Mouse (Mus musculus) kidney, postnatal 0 days (tissue): Measurements from ENCODE around the gene Olfr777. TPM values are rescaled to one million over a fixed set of nuclear protein-coding genes. Genes with fewer than 3 reads are reported as not detected.

ENCODE experiments used
- ATAC-seq: fragments of 200-750 bp; cut with Nextera tagmentation; replicated peaks from 2 replicates; pipeline ENCODE4 v1.8.0; 2017; ENCODE audit warnings: low read depth, moderate number of reproducible peaks, moderate TSS enrichment, moderate library complexity; ENCODE audit not compliant: low FRiP score
- DNase-seq: peaks from one replicate; pipeline ENCODE4 v3.0.0-alpha.2; 2016; ENCODE audit warnings: low spot score
- H3K27ac ChIP-seq: fragments of 300-500 bp; sonication (generic); 2 replicates; pipeline ENCODE4 v1.5.1; 2014; ENCODE audit warnings: mild to moderate bottlenecking
- H3K27me3 ChIP-seq: fragments of 300-500 bp; sonication (generic); 2 replicates; pipeline ENCODE4 v1.6.1; 2014; ENCODE audit warnings: low read length, mixed read lengths; ENCODE audit not compliant: insufficient read depth
- H3K36me3 ChIP-seq: fragments of 300-500 bp; sonication (generic); 2 replicates; pipeline ENCODE4 v1.6.1; 2014; ENCODE audit warnings: low read length, mixed read lengths; ENCODE audit not compliant: insufficient read depth
- H3K4me1 ChIP-seq: fragments of 300-500 bp; sonication (generic); replicated peaks from 2 replicates; pipeline ENCODE4 v1.6.1; 2014; ENCODE audit warnings: antibody characterized with exemption, low read length, mixed read lengths; ENCODE audit not compliant: insufficient read depth
- H3K4me2 ChIP-seq: fragments of 300-500 bp; sonication (generic); 2 replicates; pipeline ENCODE4 v1.6.1; 2014; ENCODE audit warnings: mild to moderate bottlenecking, low read length, moderate library complexity, mixed read lengths
- H3K4me3 ChIP-seq: fragments of 300-500 bp; sonication (generic); replicated peaks from 2 replicates; pipeline ENCODE4 v1.5.1; 2014; ENCODE audit warnings: low read depth, low read length
- H3K9ac ChIP-seq: fragments of 300-500 bp; sonication (generic); 2 replicates; pipeline ENCODE4 v1.6.1; 2014; ENCODE audit warnings: low read depth, low read length
- H3K9me3 ChIP-seq: fragments of 300-500 bp; sonication (generic); replicated peaks from 2 replicates; pipeline ENCODE4 v1.6.1; 2016; ENCODE audit warnings: low read length, inconsistent platforms, mixed read lengths
- CTCF ChIP-seq: IDR thresholded peaks from 2 replicates; pipeline ENCODE4 v1.5.1; 2016; ENCODE audit warnings: antibody characterized with exemption, low read depth, mild to moderate bottlenecking, moderate library complexity
- WGBS: fragments of 180-500 bp; shearing (Covaris S2); extraction: QIAGEN DNeasy Blood & Tissue Kit; methylation state at CpG from one replicate; pipeline ENCODE4 v1.1.7; 2014; 5-methylcytosine and 5-hydroxymethylcytosine counted together
- polyA plus RNA-seq: library from polyadenylated mRNA; unstranded; fragments of >200 nt; fragmentation: Nextera tagmentation; extraction: Ambion mirVana; gene quantifications from 2 replicates; pipeline ENCODE4 v1.2.1, GENCODE M21; 2015

Olfr777 gene
- polyA plus RNA-seq, 1 experiment from 2014 or later: not detected

DNA sequence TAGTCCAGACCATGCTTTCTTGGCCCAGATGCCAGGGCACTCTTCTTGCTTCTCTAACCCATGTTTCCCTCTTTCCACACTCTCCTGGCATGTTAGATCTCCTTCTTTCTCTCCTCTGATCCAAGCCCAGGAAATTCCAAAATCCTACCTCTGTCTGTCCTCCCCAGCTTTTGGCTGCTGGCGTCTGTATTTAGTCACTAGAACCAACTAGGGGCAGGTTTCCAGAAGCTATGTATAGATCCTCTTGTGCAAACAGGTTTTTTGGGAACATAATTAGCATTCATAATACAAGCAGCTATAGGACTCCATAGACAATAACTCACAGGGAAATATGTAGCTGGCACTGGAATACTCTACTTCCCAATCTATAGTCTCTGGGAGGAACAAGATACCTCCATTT is 40.5 kb downstream of the Olfr777 start:
- ATAC-seq: no peak
- no peaks in the 10 kb centered on the region for H3K27me3 ChIP-seq
- DNase-seq: no peak
- no peak overlapping the region for H3K4me3 ChIP-seq
- WGBS: 79% methylated on average over 1 of the region's 1 CpGs
- no peak overlapping the region for H3K4me2 ChIP-seq
- H3K4me1 ChIP-seq: no peaks in the 10 kb centered on the region
- H3K36me3 ChIP-seq: no peaks in the 10 kb centered on the region
- no peak overlapping the region for H3K9ac ChIP-seq
- TF ChIP-seq CTCF: no peak
- no peaks in the 10 kb centered on the region for H3K9me3 ChIP-seq
- H3K27ac ChIP-seq: no peak overlapping the region

Other genes starting within 250 kb of the Olfr777 start
- gene Olfr764-ps1, start 231.6 kb downstream of the Olfr777 start, polyA plus RNA-seq: not detected in 2 replicates
- not detected in 2 replicates for gene Olfr765, start 221.5 kb downstream of the Olfr777 start, polyA plus RNA-seq
- not detected in 2 replicates for gene Olfr766-ps1, start 202.5 kb downstream of the Olfr777 start, polyA plus RNA-seq
- gene Olfr767, start 188.6 kb downstream of the Olfr777 start, polyA plus RNA-seq: not detected in 2 replicates
- gene Olfr768, start 172.1 kb downstream of the Olfr777 start, polyA plus RNA-seq: 0.04 TPM in 1 of 2 replicates, not detected in the other
- not detected in 2 replicates for gene Olfr769, start 153.6 kb downstream of the Olfr777 start, polyA plus RNA-seq
- gene Olfr770, start 132.5 kb downstream of the Olfr777 start, polyA plus RNA-seq: not detected in 2 replicates
- gene Olfr771, start 106.7 kb downstream of the Olfr777 start, polyA plus RNA-seq: not detected in 2 replicates
- gene Olfr772, start 93.6 kb downstream of the Olfr777 start, polyA plus RNA-seq: not detected in 2 replicates
- not detected in 2 replicates for gene Olfr773, start 84.1 kb downstream of the Olfr777 start, polyA plus RNA-seq
- gene Olfr774, start 35.3 kb downstream of the Olfr777 start, polyA plus RNA-seq: not detected in 2 replicates
- gene Olfr775, start 23.1 kb downstream of the Olfr777 start, polyA plus RNA-seq: not detected in 2 replicates
- not detected in 2 replicates for gene Olfr776, start 12.4 kb downstream of the Olfr777 start, polyA plus RNA-seq
- not detected in 2 replicates for gene Olfr780, start 46.6 kb upstream of the Olfr777 start, polyA plus RNA-seq
- gene Olfr781, start 57.4 kb upstream of the Olfr777 start, polyA plus RNA-seq: not detected in 2 replicates
- not detected in 2 replicates for gene Olfr782, start 77.4 kb upstream of the Olfr777 start, polyA plus RNA-seq
- not detected in 2 replicates for gene Olfr784, start 112.6 kb upstream of the Olfr777 start, polyA plus RNA-seq
- gene Olfr785, start 133.9 kb upstream of the Olfr777 start, polyA plus RNA-seq: not detected in 2 replicates
- gene Olfr786, start 155.8 kb upstream of the Olfr777 start, polyA plus RNA-seq: not detected in 2 replicates
- not detected in 2 replicates for gene Olfr787, start 190.4 kb upstream of the Olfr777 start, polyA plus RNA-seq
- gene Olfr788, start 199.5 kb upstream of the Olfr777 start, polyA plus RNA-seq: not detected in 2 replicates
- not detected in 2 replicates for gene Olfr789, start 213.3 kb upstream of the Olfr777 start, polyA plus RNA-seq
- gene Olfr790, start 227.0 kb upstream of the Olfr777 start, polyA plus RNA-seq: not detected in 2 replicates